Mouse (Mus musculus) MEL (cell line): ENCODE data around the gene Rnf19b. TPM values are rescaled to one million over a fixed set of nuclear protein-coding genes. Genes with fewer than 3 reads are reported as not detected.

Experiments used
- DNase-seq: peaks from one replicate; pipeline ENCODE4 v3.0.0; 2011; ENCODE audit warnings: low read depth, low spot score
- H3K27ac ChIP-seq: 2 replicates; pipeline ENCODE4 v1.5.1; 2012; ENCODE audit warnings: low read depth, mild to moderate bottlenecking, control low read depth, low read length, moderate library complexity; ENCODE audit not compliant: control insufficient read depth
- H3K27me3 ChIP-seq, 2 experiments: fragments of 150-350 bp in 1 of 2; sonication (generic) in 1 of 2; 2 replicates each; pipeline ENCODE4 v1.6.1; 2012; ENCODE audit warnings: low read length in 2 of 2, mild to moderate bottlenecking in 2 of 2, improper control_type of control experiment in 1 of 2, moderate library complexity in 1 of 2; ENCODE audit not compliant: insufficient read depth in 2 of 2, control insufficient read depth in 1 of 2
- H3K36me3 ChIP-seq, 2 experiments: 2 replicates each; pipeline ENCODE4 v1.6.1; 2012 to 2014; ENCODE audit warnings: low read length in 2 of 2, improper control_type of control experiment in 1 of 2, inconsistent platforms in 1 of 2, mild to moderate bottlenecking in 1 of 2; ENCODE audit not compliant: insufficient read depth in 2 of 2, control insufficient read depth in 1 of 2
- H3K4me1 ChIP-seq, 2 experiments: fragments of 150-350 bp in 1 of 2; sonication (generic) in 1 of 2; 2 replicates each; pipeline ENCODE4 v1.6.1; 2012; ENCODE audit warnings: low read length in 2 of 2, improper control_type of control experiment in 1 of 2, mild to moderate bottlenecking in 1 of 2; ENCODE audit not compliant: insufficient read depth in 2 of 2, control insufficient read depth in 1 of 2
- H3K4me3 ChIP-seq, 2 experiments: fragments of 150-350 bp in 1 of 2; sonication (generic) in 1 of 2; 2 replicates each; pipeline ENCODE4 v1.5.1; 2012; ENCODE audit warnings: low read depth in 2 of 2, low read length in 2 of 2, mild to moderate bottlenecking in 2 of 2, moderate library complexity in 2 of 2, control low read depth in 1 of 2, improper control_type of control experiment in 1 of 2; ENCODE audit not compliant: control insufficient read depth in 1 of 2, insufficient read depth in 1 of 2
- H3K79me2 ChIP-seq: 2 replicates; pipeline ENCODE4 v1.6.1; 2012; ENCODE audit warnings: mild to moderate bottlenecking, low read length, moderate library complexity; ENCODE audit not compliant: control insufficient read depth, poor library complexity, insufficient read depth
- H3K9ac ChIP-seq: 2 replicates; pipeline ENCODE4 v1.6.1; 2012; ENCODE audit warnings: low read depth, mild to moderate bottlenecking, control low read depth, low read length, moderate library complexity; ENCODE audit not compliant: control insufficient read depth, poor library complexity, severe bottlenecking
- H3K9me3 ChIP-seq: fragments of 150-350 bp; sonication (generic); replicated peaks from 2 replicates; pipeline ENCODE4 v1.6.1; 2012; ENCODE audit warnings: mild to moderate bottlenecking, low read length, improper control_type of control experiment, moderate library complexity; ENCODE audit not compliant: insufficient read depth
- BHLHE40 ChIP-seq: IDR thresholded peaks from 2 replicates; pipeline ENCODE4 v1.6.1; 2012; ENCODE audit warnings: low read depth, mild to moderate bottlenecking, inconsistent platforms, low read length, improper control_type of control experiment, borderline replicate concordance
- CHD1 ChIP-seq: IDR thresholded peaks from 2 replicates; pipeline ENCODE4 v1.6.1; 2012; ENCODE audit warnings: low read depth, mild to moderate bottlenecking, inconsistent platforms, low read length, improper control_type of control experiment
- CTCF ChIP-seq, 3 experiments: IDR thresholded peaks in 2 of 3; conservative IDR thresholded peaks in 1 of 3; 2 replicates each; pipeline ENCODE4 v1.5.1; 2011 to 2012; ENCODE audit warnings: low read length in 3 of 3, low read depth in 2 of 3, mild to moderate bottlenecking in 2 of 3, improper control_type of control experiment in 1 of 3, inconsistent platforms in 1 of 3, mixed read lengths in 1 of 3, moderate library complexity in 1 of 3; ENCODE audit not compliant: control insufficient read depth in 1 of 3, insufficient read depth in 1 of 3, poor library complexity in 1 of 3, severe bottlenecking in 1 of 3
- E2F4 ChIP-seq: IDR thresholded peaks from 2 replicates; pipeline ENCODE4 v1.6.1; 2011; ENCODE audit warnings: low read depth, low read length, improper control_type of control experiment, borderline replicate concordance
- EP300 ChIP-seq, 2 experiments: IDR thresholded peaks; 2 replicates each; pipeline ENCODE4 v1.6.1; 2011; ENCODE audit warnings: improper control_type of control experiment in 2 of 2, low read length in 2 of 2, low read depth in 1 of 2, mild to moderate bottlenecking in 1 of 2
- GABPA ChIP-seq: IDR thresholded peaks from 2 replicates; pipeline ENCODE4 v1.6.1; 2012; ENCODE audit warnings: low read depth, mild to moderate bottlenecking, inconsistent platforms, low read length, improper control_type of control experiment, moderate library complexity
- GATA1 ChIP-seq: IDR thresholded peaks from 2 replicates; pipeline ENCODE4 v1.6.1; 2011; ENCODE audit warnings: low read depth, low read length, improper control_type of control experiment
- HCFC1 ChIP-seq: IDR thresholded peaks from 2 replicates; pipeline ENCODE4 v1.6.1; 2012; ENCODE audit warnings: low read depth, mild to moderate bottlenecking, inconsistent platforms, low read length, improper control_type of control experiment, moderate library complexity
- JUND ChIP-seq: IDR thresholded peaks from 2 replicates; pipeline ENCODE4 v1.6.1; 2011; ENCODE audit warnings: low read depth, mild to moderate bottlenecking, improper control_type of control experiment, low read length
- MAX ChIP-seq: IDR thresholded peaks from 2 replicates; pipeline ENCODE4 v1.6.1; 2011; ENCODE audit warnings: low read length, improper control_type of control experiment
- MXI1 ChIP-seq: IDR thresholded peaks from 2 replicates; pipeline ENCODE4 v1.6.1; 2011; ENCODE audit warnings: mild to moderate bottlenecking, low read depth, low read length, improper control_type of control experiment
- MYB ChIP-seq: IDR thresholded peaks from 2 replicates; pipeline ENCODE4 v1.6.1; 2011; ENCODE audit warnings: mild to moderate bottlenecking, low read depth, low read length, improper control_type of control experiment
- MYC ChIP-seq: IDR thresholded peaks from 2 replicates; pipeline ENCODE4 v1.6.1; 2011; ENCODE audit warnings: low read depth, mild to moderate bottlenecking, low read length, improper control_type of control experiment, moderate library complexity
- NRF1 ChIP-seq: IDR thresholded peaks from 2 replicates; pipeline ENCODE4 v1.6.1; 2014; ENCODE audit warnings: low read depth, mild to moderate bottlenecking, inconsistent platforms, low read length, improper control_type of control experiment, moderate library complexity; ENCODE audit not compliant: poor library complexity, insufficient read depth, severe bottlenecking
- POLR2A ChIP-seq, 2 experiments: IDR thresholded peaks; 2 replicates each; pipeline ENCODE4 v1.6.1; 2011 to 2012; ENCODE audit warnings: low read length in 2 of 2, mild to moderate bottlenecking in 2 of 2, control low read depth in 1 of 2, improper control_type of control experiment in 1 of 2, low read depth in 1 of 2, moderate library complexity in 1 of 2; ENCODE audit not compliant: control insufficient read depth in 1 of 2, insufficient read depth in 1 of 2, poor library complexity in 1 of 2
- POLR2AphosphoS2 ChIP-seq: IDR thresholded peaks from 2 replicates; pipeline ENCODE4 v1.6.1; 2011; ENCODE audit warnings: low read length, improper control_type of control experiment
- POLR2AphosphoS5 ChIP-seq: IDR thresholded peaks from 2 replicates; pipeline ENCODE4 v1.6.1; 2012; ENCODE audit warnings: low read depth, borderline replicate concordance, mild to moderate bottlenecking, inconsistent platforms, low read length, moderate library complexity, mixed read lengths
- RAD21 ChIP-seq: IDR thresholded peaks from 2 replicates; pipeline ENCODE4 v1.6.1; 2011; ENCODE audit warnings: mild to moderate bottlenecking, low read depth, low read length, improper control_type of control experiment
- RCOR1 ChIP-seq: IDR thresholded peaks from 2 replicates; pipeline ENCODE4 v1.6.1; 2012; ENCODE audit warnings: low read depth, mild to moderate bottlenecking, inconsistent platforms, low read length, improper control_type of control experiment
- SMC3 ChIP-seq: IDR thresholded peaks from 2 replicates; pipeline ENCODE4 v1.6.1; 2011; ENCODE audit warnings: low read depth, low read length, improper control_type of control experiment
- TBP ChIP-seq: IDR thresholded peaks from 2 replicates; pipeline ENCODE4 v1.8.0; 2011; ENCODE audit warnings: low read depth, low read length, improper control_type of control experiment
- USF1 ChIP-seq: IDR thresholded peaks from 2 replicates; pipeline ENCODE4 v1.6.1; 2014; ENCODE audit warnings: low read depth, mild to moderate bottlenecking, inconsistent platforms, low read length, improper control_type of control experiment, moderate library complexity
- USF2 ChIP-seq, 2 experiments: IDR thresholded peaks; 2 replicates each; pipeline ENCODE4 v1.6.1; 2011 to 2012; ENCODE audit warnings: improper control_type of control experiment in 2 of 2, low read length in 2 of 2, borderline replicate concordance in 1 of 2, inconsistent platforms in 1 of 2, low read depth in 1 of 2, mild to moderate bottlenecking in 1 of 2; ENCODE audit not compliant: insufficient read depth in 1 of 2
- ZKSCAN1 ChIP-seq: IDR thresholded peaks from 2 replicates; pipeline ENCODE4 v1.6.1; 2012; ENCODE audit warnings: low read depth, mild to moderate bottlenecking, inconsistent platforms, low read length, improper control_type of control experiment, moderate library complexity
- ZMIZ1 ChIP-seq: IDR thresholded peaks from 2 replicates; pipeline ENCODE4 v1.6.1; 2012; ENCODE audit warnings: low read depth, mild to moderate bottlenecking, inconsistent platforms, low read length, improper control_type of control experiment, moderate library complexity
- polyA plus RNA-seq, 2 experiments: library from polyadenylated mRNA; stranded (reverse) in 1 of 2; unstranded in 1 of 2; fragments of >175 nt in 1 of 2; fragments of >200 nt in 1 of 2; gene quantifications; 2 replicates each; pipeline versions ENCODE4 v1.2.1 to v1.2.4; 2012; ENCODE audit warnings: low replicate concordance in 2 of 2, low read depth in 1 of 2; ENCODE audit not compliant: insufficient read length in 2 of 2, insufficient read depth in 1 of 2, missing spikeins in 1 of 2
- total RNA-seq: library from RNA; depleted of rRNA; stranded (reverse); fragments of 300-350 nt; gene quantifications from 2 replicates; pipeline ENCODE4 v1.2.3, GENCODE M21; 2012

The Rnf19b gene
- total and polyA plus RNA-seq, 3 experiments, result 26.3 to 30.0 TPM; not detected in 1

DNA sequence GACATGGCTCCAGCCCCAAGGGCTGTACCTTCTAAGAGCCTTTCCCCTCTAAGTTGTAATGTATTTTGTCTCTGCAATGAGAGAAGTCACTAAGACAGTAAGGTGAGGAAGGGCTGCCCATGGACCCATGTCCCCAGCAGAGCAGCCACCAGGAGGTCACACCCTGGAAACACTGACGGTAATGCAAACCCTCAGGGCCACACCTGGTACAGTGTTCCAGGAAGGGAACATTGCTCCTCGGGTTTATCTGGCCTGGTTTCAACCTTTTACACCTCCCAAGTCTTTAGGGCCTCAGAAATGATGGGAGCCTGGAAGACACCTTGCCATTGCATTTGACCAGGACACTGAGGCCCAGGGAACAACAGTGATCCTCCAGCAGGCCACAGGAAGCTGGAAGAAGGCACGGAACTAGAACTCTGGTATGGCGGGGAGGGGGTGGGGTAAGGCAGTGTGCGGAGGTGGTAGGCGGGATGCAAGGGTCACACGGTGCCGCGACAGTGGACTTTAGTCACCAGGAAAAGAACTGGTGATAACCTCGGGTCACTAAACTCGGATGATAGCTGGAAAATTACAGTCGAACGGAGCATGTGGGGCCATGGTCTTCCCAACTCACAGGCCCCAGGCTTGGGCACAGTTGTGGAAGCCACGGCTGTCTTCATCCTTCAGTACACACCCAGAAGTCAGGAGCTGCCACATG lies 44.2 kb downstream of the Rnf19b start:
- H3K79me2 ChIP-seq, result no peaks in the 10 kb centered on the region
- H3K9ac ChIP-seq, result no peak overlapping the region
- no peaks in the 10 kb centered on the region for H3K9me3 ChIP-seq
- H3K4me1 ChIP-seq, result no peaks in the 10 kb centered on the region
- TF ChIP-seq CHD1 (no peak), GATA1 (no peak), MYC (no peak), POLR2A (IDR thresholded peaks at IDR 0.05; ENCODE audit: control insufficient read depth in 1 of 2, insufficient read depth in 1 of 2, low read depth in 1 of 2, low read length in 2 of 2, poor library complexity in 1 of 2) (no peak), NRF1 (no peak), POLR2AphosphoS5 (no peak), USF2 (IDR thresholded peaks at IDR 0.05; ENCODE audit: borderline replicate concordance in 1 of 2, insufficient read depth in 1 of 2, low read depth in 1 of 2, low read length in 2 of 2) (no peak)
- TF ChIP-seq, all 39 proteins: peak for 0
- Histone ChIP-seq H3K27me3 (peaks cover 0 to under 1% of the 10 kb centered on the region in 2 experiments; a peak in 1 of 4 replicates), H3K27ac (no peak overlapping the region), H3K36me3 (no peaks in the 10 kb centered on the region), H3K4me3 (no peak overlapping the region)
- DNase-seq, result no peak

DNA sequence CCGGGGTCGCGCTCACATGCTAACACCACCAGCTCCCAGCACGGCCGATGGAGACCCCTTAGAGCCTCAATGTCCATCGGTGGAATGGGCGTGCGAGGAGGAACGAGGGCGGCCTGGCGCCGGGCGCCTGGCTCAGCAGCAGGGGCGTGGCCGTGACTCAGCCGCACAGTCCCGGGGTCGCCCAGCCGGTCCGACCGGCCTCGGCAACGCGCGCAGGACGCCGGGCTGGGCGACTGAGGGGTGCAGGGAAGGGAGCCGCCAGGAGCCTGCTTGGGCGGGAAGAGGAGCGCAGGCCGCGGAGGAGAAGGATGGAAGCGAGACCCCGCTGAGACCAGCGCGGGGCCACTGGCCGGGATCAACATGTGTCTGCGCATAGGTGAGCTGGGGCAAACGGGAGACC lies 47.3 kb downstream of the Rnf19b start, which contains the start of gene Tmem54:
Gene Tmem54 (plus strand): TSS at position 193 of the 400 bp plus-strand sequence.
- H3K9ac ChIP-seq, result no peak within 1 kb of the TSS

DNA sequence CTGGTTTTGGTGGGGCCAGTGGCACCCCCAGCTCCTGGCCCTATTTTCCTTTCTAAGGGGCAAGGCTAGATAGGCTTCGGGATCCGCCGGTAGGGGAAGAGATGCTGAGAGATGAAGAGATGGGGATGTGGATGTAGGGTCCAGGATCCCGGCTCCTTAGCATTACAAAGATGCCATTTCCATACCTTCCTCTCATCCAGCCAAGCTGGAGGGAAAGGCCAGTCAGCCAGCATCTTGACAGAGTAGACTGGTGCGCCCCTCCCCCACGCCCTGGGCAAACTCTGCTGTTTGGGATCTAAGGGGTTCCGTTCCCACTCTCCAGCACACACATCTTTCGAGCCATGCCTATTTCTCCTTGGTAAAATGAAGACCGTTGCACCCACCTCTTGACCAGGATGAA lies 48.0 kb downstream of the Rnf19b start:
- no peak for DNase-seq
- TF ChIP-seq BHLHE40, result no peak
- no peak for TF ChIP-seq POLR2AphosphoS2
- no peak for TF ChIP-seq ZMIZ1
- no peak for TF ChIP-seq TBP
- TF ChIP-seq EP300 (IDR thresholded peaks at IDR 0.05; ENCODE audit: low read depth in 1 of 2, low read length in 2 of 2), result no peak
- no peak for TF ChIP-seq HCFC1
- TF ChIP-seq JUND, result no peak
- TF ChIP-seq ZKSCAN1, result no peak
- no peak for TF ChIP-seq MXI1
- TF ChIP-seq E2F4, result no peak
- TF ChIP-seq MYB, result no peak
- TF ChIP-seq SMC3, result no peak
- TF ChIP-seq NRF1, result no peak
- TF ChIP-seq GABPA, result no peak
- Histone ChIP-seq H3K4me1 (no peaks in the 10 kb centered on the region), H3K36me3 (no peaks in the 10 kb centered on the region), H3K79me2 (no peaks in the 10 kb centered on the region), H3K27ac (no peak overlapping the region), H3K27me3 (peaks cover 0 to 2% of the 10 kb centered on the region in 2 experiments; a peak in 1 of 4 replicates), H3K4me3 (no peak overlapping the region), H3K9ac (no peak overlapping the region), H3K9me3 (no peaks in the 10 kb centered on the region)

More for the DNA sequence above, 47.3 kb downstream of the Rnf19b start, which contains the start of gene Tmem54:
- Histone ChIP-seq H3K4me1 (no peaks in the 10 kb centered on the region), H3K4me3 (no peak within 1 kb of the TSS), H3K36me3 (no peaks in the 10 kb centered on the region), H3K9me3 (no peaks in the 10 kb centered on the region), H3K27ac (no peak within 1 kb of the TSS), H3K27me3 (peaks cover 0 to 2% of the 10 kb centered on the region in 2 experiments; a peak in 1 of 4 replicates), H3K79me2 (no peaks in the 10 kb centered on the region)
- no peak for DNase-seq
- TF ChIP-seq ZKSCAN1, result no peak
- no peak for TF ChIP-seq E2F4
- TF ChIP-seq MAX, result no peak
- TF ChIP-seq RCOR1, result no peak
- TF ChIP-seq GABPA, result no peak
- TF ChIP-seq TBP, result no peak
- no peak for TF ChIP-seq GATA1
- TF ChIP-seq RAD21, result no peak
- no peak for TF ChIP-seq CTCF (IDR thresholded peaks at IDR 0.05 in 2 of 3, conservative IDR thresholded peaks at IDR 0.05 in 1 of 3; ENCODE audit: control insufficient read depth in 1 of 3, insufficient read depth in 1 of 3, low read depth in 2 of 3, low read length in 3 of 3, poor library complexity in 1 of 3, severe bottlenecking in 1 of 3)
- TF ChIP-seq USF1, result no peak
- no peak for TF ChIP-seq MYB
